Mouse (Mus musculus) liver, embryonic 12.5 days (tissue): ENCODE measurements around the gene Gm6370. TPM values are rescaled to one million over a fixed set of nuclear protein-coding genes. Genes with fewer than 3 reads are reported as not detected.
A peak's percentile ranks its signal among the peaks of the same experiment; 100 is the strongest.
"Not testable (repeated sequence)": the region's sequence is repeated elsewhere in the genome, so short reads cannot be mapped to it uniquely, and the experiment has no call there.

ENCODE experiments used
- ATAC-seq: fragments of 200-750 bp; cut with Nextera tagmentation; 2 replicates; pipeline ENCODE4 v1.8.0; 2017; ENCODE audit warnings: moderate number of reproducible peaks, mild to moderate bottlenecking, moderate library complexity
- H3K27ac ChIP-seq: fragments of 300-500 bp; sonication (generic); 2 replicates; pipeline ENCODE4 v1.5.1; 2016; ENCODE audit warnings: mild to moderate bottlenecking
- H3K27me3 ChIP-seq: fragments of 300-500 bp; sonication (generic); replicated peaks from 2 replicates; pipeline ENCODE4 v1.6.1; 2016; ENCODE audit warnings: mild to moderate bottlenecking, moderate library complexity
- H3K36me3 ChIP-seq: fragments of 300-500 bp; sonication (generic); 2 replicates; pipeline ENCODE4 v1.6.1; 2016; ENCODE audit warnings: mild to moderate bottlenecking, moderate library complexity
- H3K4me1 ChIP-seq: fragments of 300-500 bp; sonication (generic); 2 replicates; pipeline ENCODE4 v1.6.1; 2016
- H3K4me2 ChIP-seq: fragments of 300-500 bp; sonication (generic); 2 replicates; pipeline ENCODE4 v1.6.1; 2016; ENCODE audit warnings: mild to moderate bottlenecking, moderate library complexity
- H3K4me3 ChIP-seq: fragments of 300-500 bp; sonication (generic); 2 replicates; pipeline ENCODE4 v1.5.1; 2016; ENCODE audit warnings: mild to moderate bottlenecking, moderate library complexity
- H3K9ac ChIP-seq: fragments of 300-500 bp; sonication (generic); 2 replicates; pipeline ENCODE4 v1.6.1; 2016; ENCODE audit warnings: mild to moderate bottlenecking, moderate library complexity
- H3K9me3 ChIP-seq: fragments of 300-500 bp; sonication (generic); replicated peaks from 2 replicates; pipeline ENCODE4 v1.6.1; 2016; ENCODE audit warnings: mild to moderate bottlenecking, moderate library complexity
- WGBS: fragments of 180-500 bp; shearing (Covaris S2); methylation state at CpG from one replicate; pipeline ENCODE4 v1.1.7; 2016; ENCODE audit not compliant: insufficient replicate concordance; 5-methylcytosine and 5-hydroxymethylcytosine counted together
- polyA plus RNA-seq: library from polyadenylated mRNA; unstranded; fragments of >200 nt; fragmentation: Nextera tagmentation; extraction: Ambion mirVana; gene quantifications from 2 replicates; pipeline ENCODE4 v1.2.1, GENCODE M21; 2016

The Gm6370 gene
- polyA plus RNA-seq: not detected in 2 replicates

DNA sequence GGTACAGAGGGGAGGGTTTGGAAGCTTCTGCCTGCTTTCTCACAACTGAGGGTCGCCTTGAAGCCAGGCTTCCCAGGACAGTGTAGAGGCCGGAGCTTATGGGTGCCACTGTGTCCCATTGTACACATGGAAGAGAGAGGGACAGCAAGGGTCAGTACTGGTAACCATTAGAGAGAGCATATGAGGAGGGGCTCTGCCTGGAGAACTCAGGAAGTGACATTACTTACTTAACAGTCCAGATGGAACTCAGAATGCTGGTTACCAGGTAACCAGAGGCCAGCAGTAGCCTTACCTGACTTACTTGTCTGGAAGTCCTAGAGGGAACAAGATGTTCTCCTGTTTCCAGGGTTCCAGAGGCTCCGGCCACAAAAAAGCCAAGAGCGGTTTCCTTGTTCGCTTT, at the start of gene Gm6370:
Gene Gm6370, plus strand, starts transcription at position 301 of the 400 bp plus-strand sequence.
- not testable (repeated sequence) for ATAC-seq, H3K4me1 ChIP-seq, H3K27ac ChIP-seq, H3K4me3 ChIP-seq, H3K9me3 ChIP-seq, H3K27me3 ChIP-seq, H3K4me2 ChIP-seq, H3K9ac ChIP-seq, H3K36me3 ChIP-seq
- no CpG with 5 or more reads among the region's 5 CpGs for WGBS

DNA sequence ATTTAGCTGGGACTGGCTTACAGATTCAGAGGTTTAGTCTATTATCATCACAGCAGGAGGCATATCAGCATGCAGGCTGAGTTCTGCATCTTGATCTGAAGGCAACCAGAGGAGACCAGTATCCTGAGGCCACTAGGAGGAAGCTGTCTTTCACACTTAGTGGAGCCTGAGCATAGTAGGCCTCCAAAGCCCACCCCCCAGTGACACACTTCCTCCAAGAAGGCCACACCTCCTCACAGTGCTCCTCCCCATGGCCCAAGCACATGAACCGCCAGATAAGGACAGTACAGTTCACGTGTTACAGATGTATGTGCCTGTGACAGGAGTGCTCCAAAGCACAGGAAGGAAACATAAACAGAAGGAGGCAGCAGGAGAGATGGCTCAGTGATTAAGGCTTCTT, 48.4 kb upstream of the Gm6370 start:
- WGBS: 49% methylated on average over 2 of the region's 2 CpGs
- no peak for ATAC-seq
- H3K4me3 ChIP-seq: no peak overlapping the region
- H3K27ac ChIP-seq: no peak overlapping the region
- H3K9me3 ChIP-seq: 0 out of 2 replicates have a peak, but pooled peaks cover 17% of the 10 kb centered on the region
- no peaks in the 10 kb centered on the region for H3K36me3 ChIP-seq
- H3K4me2 ChIP-seq: no peak overlapping the region
- H3K9ac ChIP-seq: no peak overlapping the region
- no peaks in the 10 kb centered on the region for H3K27me3 ChIP-seq
- no peaks in the 10 kb centered on the region for H3K4me1 ChIP-seq

DNA sequence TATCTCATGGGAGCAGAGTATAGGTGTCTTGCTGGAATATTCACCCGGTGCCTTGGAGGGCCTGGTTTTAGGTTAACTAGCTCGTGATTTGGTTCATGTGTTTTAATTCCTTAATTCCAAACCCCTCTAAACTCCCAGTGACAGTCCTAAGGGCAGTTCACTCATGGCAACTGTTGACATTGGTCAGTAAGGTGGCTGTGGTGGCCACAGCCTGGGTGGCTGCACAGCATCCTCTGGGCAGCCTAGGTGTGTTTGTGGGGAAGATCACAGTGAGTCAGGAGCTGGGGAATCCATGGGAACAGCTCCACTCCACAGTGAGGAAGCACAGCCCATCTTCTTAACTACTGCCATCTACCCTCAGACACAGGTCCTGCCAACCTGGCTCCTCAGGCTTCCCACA, 44.5 kb upstream of the Gm6370 start:
- 65% methylated on average over 2 of the region's 2 CpGs for WGBS
- ATAC-seq: no peak
- Histone ChIP-seq H3K4me2 (no peak overlapping the region), H3K4me3 (no peak overlapping the region), H3K9ac (no peak overlapping the region), H3K27me3 (no peaks in the 10 kb centered on the region), H3K9me3 (no peaks in the 10 kb centered on the region), H3K27ac (no peak overlapping the region), H3K36me3 (no peaks in the 10 kb centered on the region), H3K4me1 (no peaks in the 10 kb centered on the region)

DNA sequence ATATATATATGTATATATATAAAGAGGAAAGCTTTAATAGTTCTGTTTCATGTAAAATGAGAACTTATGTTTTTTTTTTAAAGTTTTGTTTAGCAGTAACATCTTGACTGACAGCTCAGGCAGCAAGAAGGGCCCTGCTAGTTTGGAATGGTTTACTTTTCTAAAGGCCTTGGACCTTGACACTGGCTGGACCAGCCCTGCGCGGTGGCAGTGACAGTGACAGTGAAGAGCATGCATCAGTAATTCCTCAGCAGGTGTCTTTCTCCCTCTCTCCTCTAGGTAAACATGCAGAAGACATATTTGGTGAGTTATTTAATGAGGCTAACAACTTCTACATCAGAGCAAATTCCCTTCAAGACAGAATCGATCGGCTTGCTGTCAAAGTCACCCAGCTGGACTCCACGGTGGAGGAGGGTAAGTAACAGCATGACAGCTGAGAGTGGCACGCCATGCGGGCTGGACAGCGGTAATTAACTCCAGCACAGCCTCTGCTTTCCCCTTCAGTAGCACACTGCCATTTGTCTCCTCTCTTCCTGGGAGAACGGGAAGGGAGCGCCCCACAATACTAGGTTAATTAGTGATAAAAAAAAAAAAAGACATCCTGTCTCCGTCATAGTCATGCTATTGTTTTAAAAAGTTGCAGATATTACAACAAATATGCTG, 39.4 kb upstream of the Gm6370 start:
- no peak overlapping the region for H3K4me2 ChIP-seq
- no peaks in the 10 kb centered on the region for H3K27me3 ChIP-seq
- 78% methylated on average over 11 of the region's 11 CpGs for WGBS
- H3K36me3 ChIP-seq: no peaks in the 10 kb centered on the region
- H3K27ac ChIP-seq: no peak overlapping the region
- H3K4me3 ChIP-seq: no peak overlapping the region
- no peaks in the 10 kb centered on the region for H3K4me1 ChIP-seq
- H3K9me3 ChIP-seq: no peaks in the 10 kb centered on the region
- ATAC-seq: no peak
- no peak overlapping the region for H3K9ac ChIP-seq

DNA sequence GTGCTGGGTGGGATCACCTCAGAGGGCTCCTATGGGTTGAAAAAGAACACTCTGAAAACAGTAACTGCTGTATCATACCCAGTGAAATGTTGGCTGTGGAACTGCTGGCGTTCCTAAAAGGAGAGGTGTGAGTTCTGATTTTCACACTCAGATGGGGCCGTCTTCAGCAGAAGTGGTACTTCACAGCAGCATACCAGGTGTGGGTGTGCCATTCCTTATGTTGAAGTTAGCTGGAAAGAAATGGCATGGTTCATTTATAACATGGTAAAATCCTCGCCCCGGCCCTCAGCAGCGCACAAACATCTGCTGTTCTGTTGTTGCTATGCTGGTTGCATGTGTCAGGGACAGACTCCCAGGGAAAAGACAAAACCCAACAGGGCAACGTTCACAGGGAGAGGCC, 37.6 kb upstream of the Gm6370 start:
- no peak overlapping the region for H3K9ac ChIP-seq
- no peaks in the 10 kb centered on the region for H3K36me3 ChIP-seq
- no peak overlapping the region for H3K4me3 ChIP-seq
- no peaks in the 10 kb centered on the region for H3K27me3 ChIP-seq
- no peaks in the 10 kb centered on the region for H3K4me1 ChIP-seq
- no peak overlapping the region for H3K4me2 ChIP-seq
- H3K9me3 ChIP-seq: no peaks in the 10 kb centered on the region
- H3K27ac ChIP-seq: no peak overlapping the region
- no peak for ATAC-seq
- 78% methylated on average over 6 of the region's 6 CpGs for WGBS

DNA sequence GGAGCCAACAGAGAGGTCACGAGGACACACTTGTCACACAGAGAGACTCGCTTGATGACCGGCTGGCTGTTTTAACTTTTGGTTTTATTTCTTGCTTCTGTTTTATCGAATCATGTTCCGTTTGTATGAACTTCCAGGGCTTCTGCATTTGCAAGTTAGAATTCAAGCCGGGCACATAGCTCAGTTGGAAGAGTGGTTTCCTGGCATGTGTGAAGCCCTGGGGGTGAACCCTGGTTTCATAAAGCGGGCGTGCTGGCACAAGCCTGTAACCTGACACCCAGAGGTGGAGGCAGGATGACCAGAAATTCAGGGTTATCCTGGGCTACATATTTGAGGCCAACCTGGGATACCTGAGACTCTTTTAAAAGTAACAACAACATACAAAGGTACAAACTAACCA, 29.6 kb upstream of the Gm6370 start:
- Histone ChIP-seq H3K9me3 (no peaks in the 10 kb centered on the region), H3K27me3 (no peaks in the 10 kb centered on the region), H3K4me1 (no peaks in the 10 kb centered on the region), H3K4me3 (no peak overlapping the region), H3K36me3 (no peaks in the 10 kb centered on the region), H3K4me2 (no peak overlapping the region), H3K9ac (no peak overlapping the region), H3K27ac (no peak overlapping the region)
- ATAC-seq: no peak
- WGBS: 76% methylated on average over 8 of the region's 8 CpGs

DNA sequence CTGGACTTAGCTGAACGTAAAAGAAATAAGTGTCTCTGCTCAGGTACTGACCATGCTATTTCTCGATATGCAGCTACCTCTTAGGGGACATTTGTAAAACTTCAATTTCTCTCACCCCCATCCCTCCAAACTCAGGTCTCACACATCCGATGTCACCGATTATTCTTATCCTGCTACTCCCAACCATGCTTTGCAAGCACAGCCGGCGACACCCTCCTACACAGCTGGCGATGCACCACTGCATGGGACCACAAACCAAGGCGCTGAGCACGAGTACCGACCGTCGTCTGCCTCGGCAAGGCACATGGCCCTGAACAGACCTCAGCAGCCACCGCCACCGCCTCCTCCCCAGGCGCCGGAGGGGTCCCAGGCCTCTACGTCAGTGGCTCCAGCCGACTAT, 24.5 kb upstream of the Gm6370 start:
- no peak overlapping the region for H3K4me3 ChIP-seq
- H3K27ac ChIP-seq: no peak overlapping the region
- H3K36me3 ChIP-seq: no peaks in the 10 kb centered on the region
- H3K9ac ChIP-seq: no peak overlapping the region
- H3K4me1 ChIP-seq: no peaks in the 10 kb centered on the region
- ATAC-seq: no peak
- H3K4me2 ChIP-seq: no peak overlapping the region
- H3K27me3 ChIP-seq: no peaks in the 10 kb centered on the region
- 80% methylated on average over 19 of the region's 19 CpGs for WGBS
- H3K9me3 ChIP-seq: no peaks in the 10 kb centered on the region

DNA sequence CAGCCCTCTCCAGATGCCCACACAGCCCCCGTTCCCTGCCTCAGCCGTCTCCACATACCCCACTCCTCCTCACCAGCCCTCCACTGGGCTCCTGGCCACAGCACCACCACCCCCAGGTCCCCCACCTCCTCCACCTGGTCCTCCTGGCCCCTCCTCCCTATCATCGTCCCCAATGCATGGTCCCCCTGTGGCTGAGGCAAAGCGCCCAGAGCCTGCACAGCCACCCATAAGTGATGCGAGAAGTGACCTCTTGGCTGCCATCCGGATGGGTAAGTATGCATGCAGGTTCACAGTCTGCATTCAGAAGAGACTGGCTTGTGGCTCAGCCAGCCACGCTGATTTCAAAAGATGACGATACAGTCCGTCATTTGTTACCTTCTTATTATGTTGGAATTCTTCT, 22.9 kb upstream of the Gm6370 start:
- Histone ChIP-seq H3K9me3 (no peaks in the 10 kb centered on the region), H3K9ac (no peak overlapping the region), H3K4me1 (no peaks in the 10 kb centered on the region), H3K36me3 (no peaks in the 10 kb centered on the region), H3K4me2 (no peak overlapping the region), H3K27ac (no peak overlapping the region), H3K27me3 (no peaks in the 10 kb centered on the region), H3K4me3 (no peak overlapping the region)
- 77% methylated on average over 9 of the region's 9 CpGs for WGBS
- no peak for ATAC-seq

DNA sequence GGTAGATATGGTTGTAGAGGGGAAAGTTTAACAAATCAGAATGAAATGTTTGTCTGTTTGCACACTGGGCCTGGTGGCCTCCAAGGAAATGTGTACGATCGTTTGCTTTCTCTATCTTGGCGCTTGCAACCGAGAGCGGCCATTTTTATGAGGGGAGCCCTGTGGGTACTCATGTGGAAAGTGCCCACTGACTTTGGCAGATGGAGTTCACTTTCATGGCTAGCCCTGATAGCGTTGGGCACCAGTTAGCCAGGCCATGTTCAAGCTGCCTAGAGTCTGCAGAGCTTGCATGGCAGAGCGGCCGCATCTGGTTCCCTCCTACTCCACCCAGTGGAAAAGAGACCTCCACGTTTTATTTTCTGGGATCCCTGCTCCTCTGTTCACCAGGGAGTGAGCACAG, 20.3 kb upstream of the Gm6370 start:
- Histone ChIP-seq H3K4me1 (no peaks in the 10 kb centered on the region), H3K27ac (no peak overlapping the region), H3K4me2 (no peak overlapping the region), H3K9me3 (no peaks in the 10 kb centered on the region), H3K36me3 (no peaks in the 10 kb centered on the region), H3K9ac (no peak overlapping the region), H3K4me3 (no peak overlapping the region), H3K27me3 (no peaks in the 10 kb centered on the region)
- WGBS: 76% methylated on average over 9 of the region's 9 CpGs
- no peak for ATAC-seq

DNA sequence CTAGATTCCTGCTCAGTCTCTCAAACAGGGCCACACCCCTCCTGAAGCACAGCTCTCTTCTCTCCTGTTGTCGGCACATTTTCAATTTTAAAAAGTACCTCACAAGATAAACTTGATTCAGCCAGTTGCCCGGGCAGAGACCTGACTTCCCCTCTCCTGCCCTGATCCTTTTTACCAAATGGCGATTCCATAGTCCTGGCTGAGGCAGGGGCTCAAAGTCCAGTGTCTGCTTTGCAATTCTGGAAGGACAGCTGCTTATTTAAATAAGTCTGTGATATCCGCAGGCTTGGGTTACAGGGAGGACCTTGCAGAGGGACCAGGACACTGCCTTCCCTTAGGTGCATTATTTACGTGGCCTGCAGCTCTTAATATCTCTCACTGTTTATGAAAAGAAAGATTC, 19.9 kb upstream of the Gm6370 start:
- H3K4me3 ChIP-seq: no peak overlapping the region
- no peak overlapping the region for H3K9ac ChIP-seq
- WGBS: 53% methylated on average over 5 of the region's 5 CpGs
- no peaks in the 10 kb centered on the region for H3K9me3 ChIP-seq
- no peaks in the 10 kb centered on the region for H3K27me3 ChIP-seq
- no peak overlapping the region for H3K27ac ChIP-seq
- no peaks in the 10 kb centered on the region for H3K36me3 ChIP-seq
- ATAC-seq: peak; percentile 17; the same call in 1 of the 2 replicates
- no peak overlapping the region for H3K4me2 ChIP-seq
- H3K4me1 ChIP-seq: no peaks in the 10 kb centered on the region

DNA sequence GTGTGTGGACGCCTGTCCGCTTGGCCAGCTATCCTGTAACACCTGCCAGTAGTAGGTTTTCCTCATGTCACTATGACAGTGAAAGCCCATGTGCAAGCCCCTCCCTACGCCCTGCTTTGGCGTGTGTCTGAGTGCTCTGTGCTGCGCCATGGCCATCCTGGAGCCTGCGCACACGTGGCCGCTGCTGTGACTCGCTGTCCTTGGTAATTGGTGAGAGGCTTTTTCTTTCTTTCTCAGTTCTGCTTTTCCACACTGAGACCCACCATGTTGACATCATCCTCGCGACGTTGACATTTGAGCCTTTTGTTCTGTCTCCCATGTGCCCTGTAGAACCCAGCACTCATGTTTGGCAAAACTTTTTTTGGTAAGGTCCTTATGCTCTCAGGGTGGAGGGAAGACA, 19.3 kb upstream of the Gm6370 start:
- H3K9me3 ChIP-seq: no peaks in the 10 kb centered on the region
- no peak for ATAC-seq
- H3K4me2 ChIP-seq: no peak overlapping the region
- H3K9ac ChIP-seq: no peak overlapping the region
- H3K27me3 ChIP-seq: no peaks in the 10 kb centered on the region
- H3K36me3 ChIP-seq: no peaks in the 10 kb centered on the region
- no peaks in the 10 kb centered on the region for H3K4me1 ChIP-seq
- H3K4me3 ChIP-seq: no peak overlapping the region
- no peak overlapping the region for H3K27ac ChIP-seq
- WGBS: 73% methylated on average over 12 of the region's 12 CpGs

DNA sequence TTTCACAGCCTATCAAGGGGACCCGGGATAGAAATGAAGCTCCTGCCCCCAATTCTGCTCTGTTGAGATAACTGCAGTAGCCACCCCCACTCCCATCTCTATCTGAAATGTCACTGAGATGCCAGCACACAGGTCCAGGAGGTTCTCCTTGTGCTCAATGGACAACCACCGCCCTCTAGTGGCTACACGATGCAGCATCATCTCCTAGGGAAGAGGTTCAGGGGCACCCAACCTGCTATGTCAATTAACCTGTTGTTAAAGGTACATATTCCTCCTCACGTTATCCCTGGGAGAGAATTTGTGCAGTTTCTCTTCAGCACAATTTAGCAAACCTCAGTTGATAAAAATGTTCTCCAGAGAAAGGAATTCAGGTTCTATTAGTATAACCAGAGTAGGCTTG, 11.6 kb upstream of the Gm6370 start:
- not testable (repeated sequence) for H3K27ac ChIP-seq, H3K4me2 ChIP-seq, ATAC-seq, H3K9ac ChIP-seq, H3K4me1 ChIP-seq, H3K36me3 ChIP-seq, H3K9me3 ChIP-seq, H3K27me3 ChIP-seq, H3K4me3 ChIP-seq
- WGBS: 2% methylated on average over 4 of the region's 4 CpGs

DNA sequence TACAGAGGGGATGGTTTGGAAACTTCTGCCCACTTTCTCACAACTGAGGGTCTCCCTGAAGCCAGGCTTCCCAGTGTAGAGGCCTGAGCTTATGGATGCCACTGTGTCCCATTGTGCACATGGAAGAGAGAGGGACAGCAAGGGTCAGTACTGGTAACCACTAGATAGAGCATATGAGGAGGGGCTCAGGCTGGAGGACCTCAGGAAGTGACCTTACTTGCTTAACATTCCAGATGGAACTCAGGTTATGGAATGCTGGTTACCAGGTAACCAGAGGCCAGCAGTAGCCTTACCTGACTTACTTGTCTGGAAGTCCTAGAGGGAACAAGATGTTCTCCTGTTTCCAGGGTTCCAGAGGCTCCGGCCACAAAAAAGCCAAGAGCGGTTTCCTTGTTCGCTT, 9.5 kb upstream of the Gm6370 start, which contains the start of gene Gm6408:
Gene Gm6408, plus strand, starts transcription at position 301 of the 400 bp plus-strand sequence.
- not testable (repeated sequence) for H3K4me2 ChIP-seq, H3K36me3 ChIP-seq, H3K4me3 ChIP-seq, H3K27ac ChIP-seq, H3K9me3 ChIP-seq, H3K9ac ChIP-seq, H3K4me1 ChIP-seq, ATAC-seq, H3K27me3 ChIP-seq
- WGBS: 79% methylated on average over 2 of the region's 3 CpGs
